Mouse (Mus musculus) E14TG2a.4 (cell line): Measurements from ENCODE around the gene Akap2.

Experiments used
- CTCF ChIP-seq: conservative IDR thresholded peaks from 2 replicates; pipeline ENCODE4 v1.5.1; 2014; ENCODE audit warnings: low read length
- NANOG ChIP-seq: IDR thresholded peaks from 2 replicates; pipeline ENCODE4 v1.6.1; 2014; ENCODE audit warnings: borderline replicate concordance, low read length, mixed read lengths
- POU5F1 ChIP-seq: IDR thresholded peaks from 2 replicates; pipeline ENCODE4 v1.6.1; 2014; ENCODE audit warnings: low read length, borderline replicate concordance

GRCm38 (mm10) chr4:57701576-57701975 is 15.9 kb upstream of the Akap2 start:
- TF ChIP-seq CTCF = no peak
- no peak for TF ChIP-seq NANOG
- no peak for TF ChIP-seq POU5F1
